Mouse (Mus musculus) CD8-positive naive resting alpha-beta T cell, adult 2 months (primary cell): ENCODE data around the gene Fbxl14.
"Not testable (repeated sequence)": the region's sequence is repeated elsewhere in the genome, so short reads cannot be mapped to it uniquely, and the experiment has no call there.

Experiments
- DNase-seq, 2 experiments: peaks; one replicate each; pipeline ENCODE4 v3.0.0; 2022; ENCODE audit warnings: low read depth in 2 of 2, low spot score in 2 of 2

Fbxl14 gene

GRCm38 (mm10) chr6:119479343-119479875 is at the start of gene Fbxl14:
Gene Fbxl14 (plus strand): TSS chr6:119479668.
- no peak for DNase-seq

GRCm38 (mm10) chr6:119430508-119430907 is 49.0 kb upstream of the Fbxl14 start:
- peak; percentile 31 for DNase-seq

- no peak for DNase-seq
Measured at GRCm38 (mm10) chr6:119431751-119432324, 47.6 kb upstream of the Fbxl14 start.

- DNase-seq: no peak
Measured at GRCm38 (mm10) chr6:119434394-119434793, 45.1 kb upstream of the Fbxl14 start.

- no peak for DNase-seq
Measured at GRCm38 (mm10) chr6:119437894-119438761, 41.3 kb upstream of the Fbxl14 start.

GRCm38 (mm10) chr6:119442729-119443128 is 36.7 kb upstream of the Fbxl14 start:
- DNase-seq: not testable (repeated sequence)

- peak; percentile 66 to 73 for DNase-seq
Measured at GRCm38 (mm10) chr6:119443742-119444645, 35.5 kb upstream of the Fbxl14 start.

- DNase-seq: no peak
Measured at GRCm38 (mm10) chr6:119445671-119446607, 33.5 kb upstream of the Fbxl14 start.

GRCm38 (mm10) chr6:119448321-119449059 is 31.0 kb upstream of the Fbxl14 start:
- no peak for DNase-seq

GRCm38 (mm10) chr6:119449060-119449499 is 30.4 kb upstream of the Fbxl14 start:
- DNase-seq: peak in 1 of 2 experiments; percentile 36

- no peak for DNase-seq
Measured at GRCm38 (mm10) chr6:119450965-119451943, 28.2 kb upstream of the Fbxl14 start.

GRCm38 (mm10) chr6:119451981-119452499 is 27.4 kb upstream of the Fbxl14 start:
- DNase-seq: no peak

GRCm38 (mm10) chr6:119458166-119458565 is 21.3 kb upstream of the Fbxl14 start:
- no peak for DNase-seq

GRCm38 (mm10) chr6:119459041-119459440 is 20.4 kb upstream of the Fbxl14 start:
- no peak for DNase-seq

- DNase-seq: no peak
Measured at GRCm38 (mm10) chr6:119460391-119460790, 19.1 kb upstream of the Fbxl14 start.

- DNase-seq: no peak
Measured at GRCm38 (mm10) chr6:119466161-119466560, 13.3 kb upstream of the Fbxl14 start.

GRCm38 (mm10) chr6:119466921-119467784 is 12.3 kb upstream of the Fbxl14 start:
- no peak for DNase-seq
